Mouse (Mus musculus) inflammation-experienced regulatory T-cells, adult 16 weeks (primary cell): ENCODE data around the gene Fibin. TPM values are rescaled to one million over a fixed set of nuclear protein-coding genes. Genes with fewer than 3 reads are reported as not detected.

Experiments
- polyA plus RNA-seq: library from polyadenylated mRNA; unstranded; fragments of 100-300 nt; shearing (Covaris generic); gene quantifications from one replicate; pipeline ENCODE4 v1.2.1, GENCODE M21; 2017

Gene Fibin
- not detected for polyA plus RNA-seq

DNA sequence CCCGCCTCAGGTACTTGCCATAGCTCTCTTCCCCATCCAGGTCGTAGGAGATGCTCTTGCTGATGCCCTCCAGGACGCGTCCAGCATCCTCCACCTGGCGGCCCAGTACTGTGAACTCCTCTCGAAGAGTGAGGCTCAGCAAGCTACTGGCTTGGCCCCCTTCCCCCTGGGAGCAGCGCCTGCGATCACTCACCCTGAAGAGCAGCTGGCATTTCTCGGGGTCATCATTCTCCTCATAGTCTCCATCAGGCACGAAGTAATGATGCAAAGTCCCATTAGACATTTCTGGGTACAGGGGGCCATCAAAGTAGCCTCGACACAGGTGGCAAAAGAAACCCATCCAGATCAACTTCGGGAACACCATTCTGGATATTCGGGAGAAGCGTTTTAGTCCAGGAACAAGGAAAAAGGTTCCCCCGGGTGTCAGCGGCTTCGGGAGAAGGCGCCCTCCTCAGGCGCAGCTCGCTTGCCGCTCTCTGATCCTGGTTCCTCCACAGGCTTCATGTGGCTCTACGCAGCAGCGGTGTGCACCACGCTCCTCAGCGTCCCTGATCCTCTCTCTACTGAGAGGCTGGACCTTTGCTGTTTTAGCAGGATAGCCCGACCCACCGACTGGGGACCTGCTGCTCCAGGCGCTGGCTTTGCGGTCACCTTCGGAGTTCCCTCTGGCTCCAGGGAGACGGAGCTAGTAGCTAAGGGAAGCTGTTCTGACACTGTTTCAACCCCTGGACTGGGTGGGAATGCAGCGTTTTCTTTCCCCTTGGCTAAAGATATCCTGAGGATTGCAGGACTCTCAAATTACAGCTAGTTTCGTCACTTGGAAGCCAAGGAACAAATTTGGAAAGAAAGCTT is at the start of gene Fibin:
TSS of gene Fibin (minus strand) at position 752 of the 852 bp plus-strand sequence.

DNA sequence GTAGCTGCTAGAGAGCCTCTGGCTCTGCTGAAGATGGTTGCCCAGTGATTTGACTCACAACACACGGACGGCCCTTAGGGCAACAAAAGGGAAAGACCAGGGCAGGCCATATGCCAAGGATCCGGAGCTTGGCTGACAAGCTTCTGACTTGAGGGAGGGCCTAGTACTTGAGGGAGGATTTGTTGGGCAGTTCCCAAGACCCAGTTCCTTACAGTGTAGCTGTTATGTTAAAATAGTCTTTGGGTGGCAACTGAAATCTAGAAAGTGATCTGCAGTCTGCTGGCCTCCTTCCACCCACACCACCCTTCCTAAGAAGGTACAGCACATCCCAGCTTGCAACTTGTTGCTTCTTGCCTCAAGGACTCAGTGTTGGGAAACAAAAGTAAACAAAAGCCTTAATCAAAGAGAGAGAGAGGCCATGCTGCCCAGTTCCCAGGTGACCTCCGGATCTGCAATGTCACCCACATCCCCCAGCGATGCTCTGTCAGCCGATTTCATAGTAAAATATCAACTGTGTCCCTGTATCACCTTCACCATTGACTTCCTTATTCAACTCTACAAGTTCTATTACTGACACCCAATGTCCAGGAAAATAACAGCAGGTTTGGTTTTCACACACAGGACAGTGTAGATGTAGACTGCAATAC is 48.4 kb downstream of the Fibin start, which contains the start of gene Bbox1:
TSS of gene Bbox1 (minus strand) at position 52 of the 647 bp plus-strand sequence.

Other genes with a start within 250 kb of the Fibin start
- not detected for gene Bbox1, start 48.6 kb downstream of the Fibin start, polyA plus RNA-seq
- not detected for gene Slc5a12, start 234.1 kb upstream of the Fibin start, polyA plus RNA-seq